Mouse (Mus musculus): ENCODE measurements around the gene Cers3.
A peak's percentile ranks its signal among the peaks of the same experiment; 100 is the strongest.

Gene Cers3

DNA sequence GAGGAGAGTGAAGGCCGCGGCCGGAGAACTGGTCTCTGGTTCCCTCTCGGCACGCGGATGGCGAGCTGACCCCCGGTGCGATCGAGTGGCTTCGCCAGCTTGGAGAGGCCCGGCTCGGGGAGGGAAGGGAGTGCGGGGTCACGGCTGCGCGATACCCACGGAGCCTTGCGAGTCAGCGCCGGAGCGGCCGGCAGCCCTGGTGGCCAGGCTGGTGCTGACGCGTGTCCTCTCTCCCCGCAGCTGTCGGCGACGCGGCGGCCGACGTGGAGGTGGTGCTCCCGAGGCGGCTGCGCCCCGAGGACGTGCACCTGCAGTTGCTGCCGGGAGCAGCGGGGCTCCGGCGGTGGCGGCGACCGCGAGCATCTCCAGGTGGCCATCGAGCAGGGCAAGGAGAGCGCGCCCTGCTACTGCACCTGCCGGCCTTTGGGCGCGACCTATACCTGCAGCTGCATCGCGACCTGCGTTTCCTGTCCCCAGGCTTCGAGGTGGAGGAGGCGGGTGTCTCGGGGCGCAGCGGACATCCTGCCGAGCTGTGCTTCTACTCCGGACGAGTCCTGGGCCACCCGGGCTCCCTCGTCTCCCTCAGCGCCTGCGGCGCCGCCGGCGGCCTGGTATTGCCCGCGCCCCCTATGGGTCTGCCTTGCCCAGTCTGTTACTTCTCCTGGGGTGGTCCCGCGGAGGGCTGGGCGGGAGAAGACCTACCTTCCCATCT is 96.9 kb downstream of the Cers3 start:
- no peak for DNase-seq (ENCODE audit: low read depth)

DNA sequence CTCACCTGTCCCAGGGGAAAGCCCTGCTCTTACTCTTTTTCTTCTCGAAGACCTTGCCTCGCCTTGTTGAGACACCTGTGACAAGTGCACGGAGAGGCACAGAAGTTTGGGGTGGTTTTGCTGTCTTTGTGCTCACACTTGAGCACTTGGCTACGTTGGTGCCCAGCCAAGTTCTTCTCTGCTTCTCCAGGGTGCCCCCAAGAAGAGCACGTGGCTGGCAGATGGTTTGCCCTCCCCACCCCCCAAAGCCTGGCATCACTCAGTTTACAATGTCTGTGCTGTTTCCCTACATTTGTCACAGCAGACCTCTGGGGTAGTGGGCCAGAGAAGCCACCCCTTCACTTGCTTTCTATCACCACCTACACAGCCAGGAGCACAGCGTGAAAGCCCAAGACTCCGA is 97.9 kb downstream of the Cers3 start:
- no peak for DNase-seq (ENCODE audit: low read depth)

DNA sequence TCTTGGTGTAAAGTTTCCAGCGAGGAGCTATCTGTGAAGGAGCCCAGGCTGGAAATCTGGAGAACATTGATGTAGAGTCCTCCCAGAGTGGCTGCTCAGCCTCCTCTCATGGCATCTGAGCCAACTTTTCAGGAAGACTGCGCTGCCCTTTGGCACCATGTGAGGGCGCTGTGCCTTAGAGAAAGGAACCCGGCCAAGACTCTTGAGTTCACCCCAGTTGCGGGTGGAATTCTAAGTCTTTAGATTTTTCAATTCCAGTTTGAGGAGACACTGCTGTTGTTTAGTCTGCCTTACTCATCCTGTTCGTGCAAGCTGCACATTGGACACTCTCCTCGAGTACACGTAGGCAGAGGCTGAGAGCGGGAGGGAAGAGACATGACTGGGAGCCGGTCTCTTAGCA is 98.7 kb downstream of the Cers3 start:
- DNase-seq (ENCODE audit: low read depth): peak; percentile 16

DNA sequence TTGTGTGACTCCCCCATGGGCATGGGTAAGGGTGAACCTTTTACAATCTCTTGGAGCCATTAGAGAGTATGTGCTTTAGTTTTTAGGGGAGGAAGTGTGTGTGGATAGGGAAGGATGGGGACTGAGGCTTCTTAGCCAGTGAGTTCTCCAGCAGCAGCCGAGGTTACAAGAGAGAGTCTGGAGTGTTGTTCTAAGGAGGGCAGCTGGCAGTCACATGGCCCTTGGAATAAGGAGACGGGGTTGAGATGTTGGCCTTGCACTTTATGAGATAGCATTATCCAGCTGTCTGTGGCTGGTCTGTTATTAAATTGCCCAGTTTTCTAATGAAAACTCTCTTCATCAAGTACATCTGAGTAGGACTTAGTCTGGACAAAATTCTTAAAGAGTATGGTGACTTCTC is 100.5 kb downstream of the Cers3 start:
- no peak for DNase-seq (ENCODE audit: low read depth)

DNA sequence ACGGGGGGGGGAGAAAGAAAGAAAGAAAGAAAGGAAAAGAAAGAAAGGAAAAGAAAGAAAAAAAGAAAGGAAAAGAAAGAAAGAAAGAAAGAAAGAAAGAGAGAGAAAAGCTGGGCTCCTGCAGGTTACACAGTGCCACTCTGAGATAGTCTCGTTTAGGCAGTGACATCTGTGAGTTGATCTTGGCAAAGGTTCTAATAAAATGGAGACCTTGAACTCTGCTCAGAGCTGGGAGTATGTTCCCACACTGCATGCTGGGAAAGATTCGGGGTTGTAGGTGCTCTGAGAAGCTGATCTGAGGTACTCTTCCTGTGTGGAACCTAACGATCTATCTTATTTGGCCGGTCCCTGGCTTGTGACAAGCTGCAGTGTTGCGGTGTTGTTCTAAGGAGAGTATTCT is 103.3 kb downstream of the Cers3 start:
- no peak for DNase-seq (ENCODE audit: low read depth)

DNA sequence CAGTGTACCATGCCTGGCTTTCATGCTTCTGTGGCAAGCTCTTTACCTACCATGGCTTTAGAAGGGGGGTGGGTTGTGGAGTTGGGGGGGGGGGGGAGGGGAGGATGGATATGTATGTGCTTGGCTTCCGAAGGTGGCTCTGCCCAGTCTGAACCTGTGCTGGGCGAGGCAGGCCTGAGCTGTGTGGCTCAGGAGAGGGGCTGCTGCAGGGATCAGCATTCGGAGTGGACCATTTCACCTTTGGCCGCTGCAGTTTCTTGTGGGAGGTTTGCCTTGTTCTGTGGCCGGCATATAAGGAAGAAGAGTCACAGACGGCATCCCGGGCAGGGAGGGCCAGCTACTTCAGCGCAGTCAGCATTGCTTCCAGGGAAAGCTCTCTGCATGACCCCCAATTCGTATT is 104.0 kb downstream of the Cers3 start:
- no peak for DNase-seq (ENCODE audit: low read depth)

DNA sequence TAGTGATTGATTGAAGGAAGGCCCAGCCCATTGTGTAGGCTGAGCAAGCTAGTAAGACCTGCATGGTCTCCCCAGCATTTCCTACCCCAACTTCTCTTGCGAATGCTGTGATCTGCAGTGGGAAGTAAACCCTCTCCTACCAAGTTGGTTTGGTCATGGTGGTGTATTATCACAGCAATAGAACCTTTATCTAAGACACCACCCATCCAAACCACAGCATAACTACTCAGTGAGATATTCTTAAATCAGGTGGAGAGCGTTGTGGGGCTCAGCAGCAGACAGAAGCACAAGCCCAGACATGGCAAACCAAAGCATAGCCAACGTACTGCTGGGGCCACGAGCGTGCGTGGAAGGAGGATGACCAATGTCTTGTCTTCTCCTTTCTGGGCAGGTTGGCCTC is 106.0 kb downstream of the Cers3 start:
- DNase-seq (ENCODE audit: low read depth): no peak

DNA sequence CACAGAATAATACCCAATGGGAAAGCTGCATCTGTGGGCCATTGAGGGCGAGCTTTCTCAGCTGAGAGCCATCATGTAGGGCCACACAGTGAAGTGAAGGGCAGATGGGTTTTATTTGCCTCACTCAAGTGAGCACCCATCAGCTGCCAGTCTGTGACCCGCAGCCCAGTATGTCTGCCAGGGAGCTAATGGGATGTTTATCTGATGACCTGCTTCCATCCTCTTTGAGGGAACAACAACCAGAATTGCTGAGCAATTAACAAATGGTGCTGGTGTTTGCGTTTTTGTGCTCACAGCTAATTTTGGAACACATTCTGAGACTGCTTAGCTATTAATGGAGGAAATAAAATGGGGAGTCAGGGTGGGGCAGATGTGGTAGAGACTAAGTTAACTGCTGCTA is 108.9 kb downstream of the Cers3 start:
- no peak for DNase-seq (ENCODE audit: low read depth)

DNA sequence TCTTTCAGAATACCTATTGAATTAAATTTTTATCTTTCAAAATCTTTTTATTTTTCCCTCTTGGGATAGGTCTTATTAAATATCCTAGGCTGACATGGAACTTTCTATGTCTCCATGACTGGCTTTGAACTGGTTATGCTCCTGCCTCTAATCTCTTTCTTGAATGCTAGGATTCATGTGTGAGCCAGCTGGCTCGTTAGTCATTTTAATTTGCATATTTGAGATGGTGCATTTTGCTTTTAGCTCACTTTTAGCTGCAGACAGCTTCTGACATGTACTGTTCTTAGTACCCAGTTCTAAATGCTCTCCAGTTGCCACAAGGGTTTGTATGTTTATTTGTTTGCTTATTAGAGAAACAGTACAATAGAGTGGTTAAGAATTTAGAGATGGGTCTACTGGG is 114.3 kb downstream of the Cers3 start:
- no peak for DNase-seq (ENCODE audit: low read depth)

DNA sequence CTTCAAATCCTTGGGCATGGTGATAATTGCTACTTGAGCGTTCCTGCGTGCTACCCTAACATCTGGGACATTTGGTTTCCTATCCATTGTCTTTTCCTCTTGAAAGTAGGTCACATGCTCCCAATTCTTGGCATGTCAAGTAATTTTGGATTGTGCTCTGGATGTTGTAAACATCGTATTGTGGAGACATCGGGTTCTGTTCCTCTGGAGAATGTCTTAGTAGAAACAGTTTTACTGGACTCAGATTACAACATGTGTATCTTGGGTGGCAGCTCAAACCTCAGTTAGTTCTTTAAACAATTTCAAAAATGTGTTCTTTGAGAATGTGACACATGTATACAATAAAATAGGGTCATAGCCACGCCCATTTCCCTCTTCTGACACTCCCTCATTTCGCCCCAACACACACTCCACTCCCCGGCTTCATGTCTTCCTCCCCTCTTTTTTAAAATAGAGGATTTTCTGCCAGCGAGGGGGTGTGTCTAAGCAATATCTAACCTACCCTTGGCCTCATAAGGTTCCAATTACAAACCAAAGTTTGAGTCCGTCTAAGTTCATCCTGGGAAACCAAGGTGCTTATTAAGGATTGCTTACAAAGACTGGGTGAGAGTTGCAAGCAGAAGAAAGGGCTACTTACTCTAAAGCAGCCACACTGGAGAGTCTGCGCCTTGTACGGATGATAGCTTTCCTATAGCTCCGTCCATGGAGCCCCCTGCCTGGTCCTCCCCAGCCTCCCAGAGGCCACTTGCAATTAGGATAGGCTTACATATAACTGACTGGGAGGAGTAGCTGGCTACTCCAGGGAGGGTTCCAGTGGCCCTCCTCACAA is 115.2 kb downstream of the Cers3 start:
- no peak for DNase-seq (ENCODE audit: low read depth)

DNA sequence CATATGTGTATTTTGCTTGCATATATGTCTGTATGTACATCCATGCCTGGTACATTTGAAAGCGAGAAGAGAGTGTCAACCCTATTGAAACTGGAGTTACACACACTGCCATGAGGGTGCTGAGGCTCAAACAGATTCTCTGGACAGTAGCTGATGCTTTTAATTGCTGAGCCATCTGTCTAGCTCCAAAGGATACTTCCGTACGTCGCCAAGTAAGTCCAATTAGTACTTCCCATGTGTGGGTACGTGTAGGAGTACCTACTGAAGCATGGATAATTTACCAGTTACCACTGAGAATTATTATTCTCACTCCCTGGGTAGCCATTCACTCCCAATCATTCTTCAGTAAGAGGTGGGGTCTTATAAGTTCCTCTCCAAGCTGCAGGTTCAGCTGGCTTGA is 115.9 kb downstream of the Cers3 start:
- no peak for DNase-seq (ENCODE audit: low read depth)

DNA sequence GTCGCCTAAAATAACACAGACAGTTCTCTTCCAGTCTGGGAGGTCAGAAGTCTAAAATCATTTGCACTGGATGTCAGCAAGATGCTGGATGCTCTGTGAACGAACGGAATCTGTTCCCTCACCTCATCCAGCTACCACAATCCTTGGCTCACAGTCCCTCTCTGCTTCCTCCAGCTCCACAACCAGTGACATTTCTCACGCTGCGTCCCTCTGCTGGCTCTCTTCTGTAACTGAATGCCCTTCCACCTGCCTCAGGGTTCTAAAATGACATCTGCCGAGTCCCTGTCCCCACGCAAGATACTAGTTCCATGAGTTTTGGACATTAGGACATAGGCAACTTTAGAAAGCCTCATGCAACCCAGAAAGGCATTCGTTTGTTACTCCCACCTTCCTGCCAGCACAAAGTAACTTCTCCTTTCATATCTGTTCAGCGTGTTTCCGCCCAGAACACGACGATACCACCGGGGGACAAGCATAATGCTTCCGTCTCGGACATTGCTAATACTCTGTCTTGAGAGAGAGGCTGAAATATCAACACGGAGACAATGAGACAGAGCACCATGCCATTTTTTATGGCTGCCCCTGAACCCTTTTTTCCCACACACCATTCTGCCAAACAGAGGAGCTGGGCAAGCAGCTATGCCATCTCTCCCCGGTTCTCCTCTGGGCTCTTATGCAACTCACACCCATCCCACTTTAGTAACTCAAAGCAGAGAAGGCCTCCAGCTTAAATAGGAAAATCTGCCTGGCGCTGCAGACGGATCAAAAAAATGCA is 123.8 kb downstream of the Cers3 start:
- no peak for DNase-seq (ENCODE audit: low read depth)

DNA sequence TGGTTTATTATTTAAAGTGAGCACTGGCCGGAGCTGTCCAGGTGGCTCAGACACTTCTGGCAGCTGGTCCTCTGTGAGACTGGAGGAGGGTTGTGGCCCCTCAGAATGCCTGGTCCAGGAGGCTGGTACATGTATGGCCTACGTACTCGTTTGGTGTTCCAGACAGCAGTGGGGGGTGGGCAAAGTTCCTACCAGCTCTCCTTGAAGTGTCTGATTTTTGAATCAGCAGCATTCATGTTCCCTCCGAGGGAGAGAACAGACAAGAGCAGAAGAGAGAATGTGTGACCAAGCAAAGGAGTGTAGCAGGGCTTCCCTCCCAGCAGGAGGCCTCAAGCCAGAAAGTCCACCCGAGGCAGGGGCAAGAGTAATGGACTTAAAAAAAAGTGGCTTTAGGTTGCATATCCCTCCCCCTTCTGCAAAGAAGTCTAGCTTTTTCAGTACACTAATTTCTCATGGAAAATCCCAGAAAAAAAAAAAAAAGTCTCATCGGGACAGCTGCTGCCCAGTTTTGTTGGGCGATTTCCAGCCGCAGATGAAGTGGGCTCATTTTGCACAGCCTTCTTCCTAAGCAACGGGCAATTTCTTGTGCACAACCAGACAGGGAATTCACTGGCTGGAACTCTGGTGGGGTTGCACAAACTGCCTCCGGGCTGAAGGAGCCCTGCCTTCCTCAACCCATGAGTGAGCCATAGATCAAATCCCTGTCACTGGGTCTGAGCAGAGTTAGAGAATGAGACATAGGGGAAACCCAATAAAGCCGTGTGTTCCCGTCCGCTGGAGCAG is 124.6 kb downstream of the Cers3 start:
- no peak for DNase-seq (ENCODE audit: low read depth)

DNA sequence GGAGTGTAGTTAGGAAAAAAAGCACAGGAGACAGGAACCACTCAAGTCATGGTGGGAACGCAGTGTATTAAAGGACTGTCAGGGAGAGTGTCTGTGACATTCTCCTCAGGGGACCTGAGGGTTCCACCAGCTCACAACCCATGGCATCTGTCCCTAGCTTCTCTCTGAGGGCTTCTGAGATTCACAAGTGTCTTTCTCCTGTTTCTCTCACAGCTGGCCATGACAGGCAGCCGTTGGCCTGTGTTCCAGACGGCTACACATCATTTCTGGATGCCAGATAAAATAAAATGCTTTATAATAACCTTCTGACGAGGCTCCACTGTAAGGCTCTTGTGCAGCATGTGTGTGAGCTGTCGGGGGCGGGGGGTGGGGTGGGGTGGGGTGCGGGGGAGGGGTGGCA is 128.2 kb downstream of the Cers3 start:
- DNase-seq (ENCODE audit: low read depth): no peak

DNA sequence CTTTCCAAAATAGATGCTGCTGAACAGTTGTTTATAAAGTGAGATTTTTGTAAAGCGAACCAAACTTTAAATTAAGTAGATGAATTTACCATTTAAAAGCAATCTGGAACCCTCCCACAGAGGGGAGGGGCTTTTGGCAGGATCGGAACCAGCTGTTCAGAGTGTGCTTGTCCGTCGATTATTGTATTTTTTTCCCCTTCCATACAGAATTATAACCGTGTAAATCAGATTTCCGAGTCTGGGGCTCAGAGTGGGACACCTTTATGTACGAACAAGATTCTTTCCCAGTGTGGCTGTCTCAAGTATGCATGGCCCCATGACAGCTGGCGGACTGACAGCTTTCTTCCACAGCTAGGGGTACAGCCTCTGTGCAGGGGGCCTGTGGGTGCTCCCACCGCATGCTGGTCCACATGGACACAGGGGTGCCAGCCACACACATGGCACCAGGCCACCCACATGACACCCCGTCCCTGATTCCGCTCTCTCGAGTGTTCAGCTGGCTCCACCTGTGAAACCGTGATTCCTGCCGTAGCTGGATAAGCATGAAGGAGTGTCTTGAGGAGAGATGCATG is 128.7 kb downstream of the Cers3 start:
- DNase-seq (ENCODE audit: low read depth): no peak

DNA sequence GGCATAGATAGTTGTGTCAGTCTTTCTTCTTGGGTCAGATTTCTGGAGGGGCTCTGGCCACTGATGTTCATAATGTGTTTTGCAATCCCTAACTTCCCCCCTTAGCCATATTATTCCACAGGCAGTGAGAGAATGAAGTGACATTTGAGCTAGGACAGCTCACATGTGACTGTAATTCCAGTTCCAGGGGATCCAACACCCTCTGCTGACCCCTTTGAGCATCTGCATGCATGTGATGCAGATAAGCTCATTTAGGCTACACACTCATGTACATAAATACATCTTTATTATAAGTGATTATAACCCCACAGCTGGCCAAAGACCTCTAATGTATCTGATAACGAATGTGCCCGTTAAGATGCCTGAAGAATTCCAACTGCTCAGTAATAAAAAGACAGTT is 129.9 kb downstream of the Cers3 start:
- DNase-seq (ENCODE audit: low read depth): no peak

All from c-Kit-positive CD71-positive TER-119-negative erythroid progenitor cells, embryonic 14.5 days (primary cell).